Mouse (Mus musculus) heart, postnatal 25 days (tissue): ENCODE results near the gene Gm11985. TPM values are rescaled to one million over a fixed set of nuclear protein-coding genes. Genes with fewer than 3 reads are reported as not detected.

Experiments used
- DNase-seq: peaks from one replicate; pipeline ENCODE4 v3.0.0; 2022; ENCODE audit warnings: low spot score
- intact Hi-C: fragments of 180-260 bp; cut with DNase I; formaldehyde crosslinking; loops from one replicate; pipeline ENCODE4 v1.15.1; 2025
- total RNA-seq, 2 experiments: library from RNA; stranded (reverse); gene quantifications; 2 replicates each; pipeline ENCODE4 v1.2.3; 2021

Gene Gm11985
- total RNA-seq, 2 experiments from 2014 or later: not detected

- DNase-seq: no peak
- intact Hi-C loops: no loop called here
Measured at GRCm38 (mm10) chr11:7203846-7204245, 15.5 kb upstream of the Gm11985 start.

GRCm38 (mm10) chr11:7202206-7202605, 13.8 kb upstream of the Gm11985 start:
- DNase-seq: no peak
- intact Hi-C loops: no loop called here

- intact Hi-C loops: loop anchor here (1.0 kb wide), 1 partner anchor 1205 kb away; no protein-coding TSS in a partner anchor
- no peak for DNase-seq
Measured at GRCm38 (mm10) chr11:7200393-7200783, 12.0 kb upstream of the Gm11985 start.

- intact Hi-C loops: loop anchor here (1.0 kb wide), 1 partner anchor 1205 kb away; no protein-coding TSS in a partner anchor
- no peak for DNase-seq
Measured at GRCm38 (mm10) chr11:7199736-7200392, 11.5 kb upstream of the Gm11985 start.

- DNase-seq: no peak
- intact Hi-C loops: no loop called here
Measured at GRCm38 (mm10) chr11:7198481-7199256, 10.3 kb upstream of the Gm11985 start.

- intact Hi-C loops: no loop called here
- DNase-seq: no peak
Measured at GRCm38 (mm10) chr11:7198006-7198405, 9.6 kb upstream of the Gm11985 start.

- intact Hi-C loops: no loop called here
- DNase-seq: no peak
Measured at GRCm38 (mm10) chr11:7197491-7197941, 9.1 kb upstream of the Gm11985 start, which contains the start of gene Igfbp1. TSS of gene Igfbp1 (plus strand) at chr11:7197782.

- DNase-seq: no peak
- intact Hi-C loops: no loop called here
Measured at GRCm38 (mm10) chr11:7195312-7195685, 6.9 kb upstream of the Gm11985 start.

- no peak for DNase-seq
- intact Hi-C loops: no loop called here
Measured at GRCm38 (mm10) chr11:7194432-7195311, 6.3 kb upstream of the Gm11985 start.

GRCm38 (mm10) chr11:7193134-7193533, 4.8 kb upstream of the Gm11985 start:
- no peak for DNase-seq
- intact Hi-C loops: no loop called here

GRCm38 (mm10) chr11:7192710-7193109, 4.3 kb upstream of the Gm11985 start:
- intact Hi-C loops: no loop called here
- DNase-seq: no peak

- DNase-seq: no peak
- intact Hi-C loops: no loop called here
Measured at GRCm38 (mm10) chr11:7187472-7187871, 897 bp downstream of the Gm11985 start.

- intact Hi-C loops: no loop called here
- no peak for DNase-seq
Measured at GRCm38 (mm10) chr11:7184420-7184819, 3.9 kb downstream of the Gm11985 start.

GRCm38 (mm10) chr11:7182409-7183042, 5.8 kb downstream of the Gm11985 start:
- intact Hi-C loops: no loop called here
- DNase-seq: no peak

GRCm38 (mm10) chr11:7179276-7179675, 9.1 kb downstream of the Gm11985 start:
- DNase-seq: no peak
- intact Hi-C loops: no loop called here

- no peak for DNase-seq
- intact Hi-C loops: no loop called here
Measured at GRCm38 (mm10) chr11:7178724-7179123, 9.6 kb downstream of the Gm11985 start.

GRCm38 (mm10) chr11:7173664-7174063, 14.7 kb downstream of the Gm11985 start:
- intact Hi-C loops: no loop called here
- no peak for DNase-seq

GRCm38 (mm10) chr11:7169645-7170044, 18.7 kb downstream of the Gm11985 start:
- no peak for DNase-seq
- intact Hi-C loops: no loop called here

GRCm38 (mm10) chr11:7164416-7164815, 24.0 kb downstream of the Gm11985 start:
- intact Hi-C loops: no loop called here
- DNase-seq: no peak
